Mouse (Mus musculus): ENCODE results near the gene Usp22. TPM values are rescaled to one million over a fixed set of nuclear protein-coding genes. Genes with fewer than 3 reads are reported as not detected.

Usp22 gene
- polyA plus RNA-seq, 1 experiment from 2014 or later: 10.0 TPM

GRCm38 (mm10) chr11:61202810-61203209, 28.0 kb upstream of the Usp22 start:
- 80% methylated on average over 2 of the region's 2 CpGs for WGBS (ENCODE audit: insufficient replicate concordance)
- no peaks in the 10 kb centered on the region for H3K36me3 ChIP-seq (replicated peaks; ENCODE audit: insufficient read depth, low read length)
- no peaks in the 10 kb centered on the region for H3K9me3 ChIP-seq (ENCODE audit: low read length)
- H3K27me3 ChIP-seq (ENCODE audit: insufficient read depth, low read length): no peaks in the 10 kb centered on the region
- H3K27ac ChIP-seq (ENCODE audit: low read depth): no peak overlapping the region
- H3K9ac ChIP-seq (replicated peaks): no peak overlapping the region
- H3K4me2 ChIP-seq (ENCODE audit: low read depth, low read length): no peak overlapping the region
- H3K4me1 ChIP-seq (ENCODE audit: insufficient read depth): 0 out of 2 replicates have a peak, but pooled peaks cover 6% of the 10 kb centered on the region
- no peak for ATAC-seq
- no peak overlapping the region for H3K4me3 ChIP-seq (ENCODE audit: low read depth, low read length)
- TF ChIP-seq CTCF (IDR thresholded peaks at IDR 0.05; ENCODE audit: low read depth): no peak
- no peak for DNase-seq

GRCm38 (mm10) chr11:61202186-61202585, 27.3 kb upstream of the Usp22 start:
- H3K36me3 ChIP-seq (replicated peaks; ENCODE audit: insufficient read depth, low read length): no peaks in the 10 kb centered on the region
- no peak for ATAC-seq
- 74% methylated on average over 6 of the region's 6 CpGs for WGBS (ENCODE audit: insufficient replicate concordance)
- no peak overlapping the region for H3K9ac ChIP-seq (replicated peaks)
- no peak overlapping the region for H3K4me2 ChIP-seq (ENCODE audit: low read depth, low read length)
- no peaks in the 10 kb centered on the region for H3K9me3 ChIP-seq (ENCODE audit: low read length)
- TF ChIP-seq EP300 (IDR thresholded peaks at IDR 0.05; ENCODE audit: low read depth) (no peak), CTCF (IDR thresholded peaks at IDR 0.05; ENCODE audit: low read depth) (no peak)
- peaks cover 8% of the 10 kb centered on the region; the same call in 1 of the 2 replicates for H3K4me1 ChIP-seq (ENCODE audit: insufficient read depth)
- no peak overlapping the region for H3K4me3 ChIP-seq (ENCODE audit: low read depth, low read length)
- H3K27ac ChIP-seq (ENCODE audit: low read depth): no peak overlapping the region
- no peak for DNase-seq
- H3K27me3 ChIP-seq (ENCODE audit: insufficient read depth, low read length): no peaks in the 10 kb centered on the region

GRCm38 (mm10) chr11:61199620-61200362, 24.9 kb upstream of the Usp22 start:
- Histone ChIP-seq H3K4me1 (ENCODE audit: insufficient read depth) (peaks cover 8% of the 10 kb centered on the region; the same call in 1 of the 2 replicates), H3K27me3 (ENCODE audit: insufficient read depth, low read length) (no peaks in the 10 kb centered on the region), H3K4me2 (ENCODE audit: low read depth, low read length) (no peak overlapping the region), H3K9ac (replicated peaks) (no peak overlapping the region), H3K9me3 (ENCODE audit: low read length) (no peaks in the 10 kb centered on the region), H3K27ac (ENCODE audit: low read depth) (no peak overlapping the region), H3K36me3 (replicated peaks; ENCODE audit: insufficient read depth, low read length) (no peaks in the 10 kb centered on the region), H3K4me3 (ENCODE audit: low read depth, low read length) (no peak overlapping the region)
- no peak for ATAC-seq
- DNase-seq: no peak
- WGBS (ENCODE audit: insufficient replicate concordance): 71% methylated on average over 4 of the region's 4 CpGs
- TF ChIP-seq CTCF (IDR thresholded peaks at IDR 0.05; ENCODE audit: low read depth) (no peak), EP300 (IDR thresholded peaks at IDR 0.05; ENCODE audit: low read depth) (no peak)

- Histone ChIP-seq H3K9ac (replicated peaks) (no peak overlapping the region), H3K9me3 (ENCODE audit: low read length) (no peaks in the 10 kb centered on the region), H3K27me3 (ENCODE audit: insufficient read depth, low read length) (0 out of 2 replicates have a peak, but pooled peaks cover 6% of the 10 kb centered on the region), H3K4me2 (ENCODE audit: low read depth, low read length) (no peak overlapping the region), H3K27ac (ENCODE audit: low read depth) (no peak overlapping the region), H3K36me3 (replicated peaks; ENCODE audit: insufficient read depth, low read length) (no peaks in the 10 kb centered on the region), H3K4me1 (ENCODE audit: insufficient read depth) (peaks cover 8% of the 10 kb centered on the region; the same call in 1 of the 2 replicates), H3K4me3 (ENCODE audit: low read depth, low read length) (no peak overlapping the region)
- TF ChIP-seq CTCF (IDR thresholded peaks at IDR 0.05; ENCODE audit: low read depth) (no peak), EP300 (IDR thresholded peaks at IDR 0.05; ENCODE audit: low read depth) (no peak)
- ATAC-seq (no peak), DNase-seq (no peak)
Measured at GRCm38 (mm10) chr11:61197935-61198334, 23.1 kb upstream of the Usp22 start.

GRCm38 (mm10) chr11:61196616-61197353, 21.9 kb upstream of the Usp22 start:
- H3K9ac ChIP-seq (replicated peaks): no peak overlapping the region
- peaks cover 8% of the 10 kb centered on the region; the same call in 1 of the 2 replicates for H3K4me1 ChIP-seq (ENCODE audit: insufficient read depth)
- no peak overlapping the region for H3K4me2 ChIP-seq (ENCODE audit: low read depth, low read length)
- H3K27me3 ChIP-seq (ENCODE audit: insufficient read depth, low read length): 0 out of 2 replicates have a peak, but pooled peaks cover 6% of the 10 kb centered on the region
- WGBS (ENCODE audit: insufficient replicate concordance): 67% methylated on average over 14 of the region's 14 CpGs
- no peak overlapping the region for H3K4me3 ChIP-seq (ENCODE audit: low read depth, low read length)
- H3K36me3 ChIP-seq (replicated peaks; ENCODE audit: insufficient read depth, low read length): no peaks in the 10 kb centered on the region
- DNase-seq (no peak), ATAC-seq (no peak)
- no peak overlapping the region for H3K27ac ChIP-seq (ENCODE audit: low read depth)
- no peaks in the 10 kb centered on the region for H3K9me3 ChIP-seq (ENCODE audit: low read length)
- no peak for TF ChIP-seq EP300 (IDR thresholded peaks at IDR 0.05; ENCODE audit: low read depth)
- no peak for TF ChIP-seq CTCF (IDR thresholded peaks at IDR 0.05; ENCODE audit: low read depth)

- peaks cover 4% of the 10 kb centered on the region; the same call in 1 of the 2 replicates for H3K4me1 ChIP-seq (ENCODE audit: insufficient read depth)
- peak; percentile 75; the same call in 1 of the 2 replicates for ATAC-seq
- peak; percentile 85 for DNase-seq
- H3K9me3 ChIP-seq (ENCODE audit: low read length): no peaks in the 10 kb centered on the region
- H3K27ac ChIP-seq (ENCODE audit: low read depth): no peak overlapping the region
- 3% methylated on average over 9 of the region's 9 CpGs for WGBS (ENCODE audit: insufficient replicate concordance)
- no peak overlapping the region for H3K4me3 ChIP-seq (ENCODE audit: low read depth, low read length)
- H3K4me2 ChIP-seq (ENCODE audit: low read depth, low read length): no peak overlapping the region
- no peaks in the 10 kb centered on the region for H3K36me3 ChIP-seq (replicated peaks; ENCODE audit: insufficient read depth, low read length)
- H3K9ac ChIP-seq (replicated peaks): no peak overlapping the region
- TF ChIP-seq CTCF (IDR thresholded peaks at IDR 0.05; ENCODE audit: low read depth) (peak; percentile 97), EP300 (IDR thresholded peaks at IDR 0.05; ENCODE audit: low read depth) (no peak)
- 0 out of 2 replicates have a peak, but pooled peaks cover 6% of the 10 kb centered on the region for H3K27me3 ChIP-seq (ENCODE audit: insufficient read depth, low read length)
Measured at GRCm38 (mm10) chr11:61193392-61193791, 18.5 kb upstream of the Usp22 start.
